Mouse (Mus musculus): ENCODE data around the gene Hcrtr1. TPM values are rescaled to one million over a fixed set of nuclear protein-coding genes. Genes with fewer than 3 reads are reported as not detected.

Gene Hcrtr1
- not detected in 2 replicates for polyA plus RNA-seq (2012)

DNA sequence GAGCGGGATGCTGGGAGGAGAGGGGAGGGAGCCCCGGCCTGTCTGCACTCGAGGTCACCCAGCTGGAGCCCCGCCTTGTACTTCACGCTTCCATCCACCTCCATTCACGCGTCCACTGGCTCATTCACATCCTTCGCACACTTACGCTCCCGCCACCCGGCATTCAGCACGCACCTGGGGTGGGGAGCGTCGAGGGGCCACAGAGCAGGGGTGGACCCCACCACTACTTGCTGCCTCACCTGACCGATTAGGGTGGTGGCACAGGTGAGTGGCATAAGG, at the start of gene Hcrtr1:
Hcrtr1 (minus strand) TSS at position 146 of the 279 bp plus-strand sequence.

DNA sequence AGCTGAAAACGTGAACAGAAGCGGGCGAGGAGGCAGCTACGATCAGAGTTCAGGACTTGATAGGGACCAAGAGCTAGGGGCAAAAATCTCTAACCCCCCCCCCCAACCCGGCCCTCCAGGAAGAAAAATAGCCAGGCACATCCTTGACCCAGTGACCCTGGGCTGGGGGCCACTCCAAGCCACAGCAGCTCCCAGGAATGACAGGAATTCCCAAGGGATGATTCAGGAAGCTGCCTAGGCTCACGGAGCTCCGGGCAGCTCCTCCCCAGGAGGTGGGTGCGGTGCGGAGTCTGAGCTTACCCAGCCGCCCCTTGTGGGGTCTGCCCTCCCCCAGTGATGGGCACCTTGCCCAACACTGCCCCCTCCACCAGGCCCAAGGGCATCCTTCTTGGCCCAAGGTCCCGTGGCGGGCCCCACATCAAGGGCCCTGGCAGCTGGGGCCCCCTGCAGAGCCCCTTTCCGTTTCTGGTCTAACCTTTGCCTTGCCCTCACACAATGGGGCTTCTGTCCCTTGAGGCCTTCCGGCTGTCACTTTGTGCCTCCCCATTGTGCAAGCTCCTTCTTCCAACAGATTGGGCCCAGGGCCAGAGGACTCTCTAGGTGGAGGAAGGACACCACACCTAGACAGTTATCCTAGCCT, 36.0 kb upstream of the Hcrtr1 start, which contains the start of gene Tinagl1:
Tinagl1 (minus strand) TSS at position 51 of the 640 bp plus-strand sequence.

DNA sequence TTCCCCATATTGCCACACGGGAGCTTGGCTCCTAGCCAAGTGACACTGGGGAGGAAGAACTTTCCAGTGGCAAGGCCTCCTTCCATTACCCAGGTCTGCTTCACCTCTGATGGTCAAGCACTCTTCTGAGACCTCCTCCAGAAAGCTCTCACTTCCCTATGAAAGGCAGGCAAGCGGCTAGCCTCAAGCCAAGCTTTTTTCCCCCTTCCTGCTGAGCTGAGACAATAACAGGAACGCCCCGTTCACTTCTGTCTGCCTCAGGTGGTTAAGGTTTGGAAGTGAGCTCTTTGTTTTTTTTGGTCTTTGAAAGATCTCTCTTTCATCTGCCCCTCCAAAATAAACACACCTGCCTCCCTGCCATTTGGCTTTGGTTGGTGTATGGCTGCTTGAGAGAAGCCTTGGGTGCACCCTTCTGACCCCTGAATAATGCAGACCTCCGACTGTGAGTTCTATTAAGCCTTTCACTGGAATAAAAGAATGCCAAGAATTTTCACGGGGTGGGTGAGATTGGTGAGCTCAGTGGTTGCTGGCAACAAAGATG, 37.0 kb downstream of the Hcrtr1 start, which contains the start of gene Pef1:
Pef1 (plus strand) TSS at position 448 of the 541 bp plus-strand sequence.

Other genes with a start within 250 kb of the Hcrtr1 start
- 0.63 and 0.65 TPM in 2 replicates for gene Spocd1, start 210.1 kb downstream of the Hcrtr1 start, polyA plus RNA-seq (2012)
- gene Adgrb2, start 154.5 kb downstream of the Hcrtr1 start, polyA plus RNA-seq (2012) = 2.0 and 2.4 TPM in 2 replicates
- 4.6 and 11.7 TPM in 2 replicates for gene Col16a1, start 91.5 kb downstream of the Hcrtr1 start, polyA plus RNA-seq (2012)
- gene Pef1, start 36.8 kb downstream of the Hcrtr1 start, polyA plus RNA-seq (2012) = 11.3 and 16.3 TPM in 2 replicates
- 8.4 and 8.8 TPM in 2 replicates for gene Tinagl1, start 35.8 kb upstream of the Hcrtr1 start, polyA plus RNA-seq (2012)
- not detected in 2 replicates for gene Gm853, start 83.0 kb upstream of the Hcrtr1 start, polyA plus RNA-seq (2012)
- gene Serinc2, start 139.8 kb upstream of the Hcrtr1 start, polyA plus RNA-seq (2012) = not detected in 2 replicates
- gene Fabp3, start 169.2 kb upstream of the Hcrtr1 start, polyA plus RNA-seq (2012) = not detected in 2 replicates
- gene Gm10570, start 169.3 kb upstream of the Hcrtr1 start, polyA plus RNA-seq (2012) = not detected in 2 replicates
- gene Zcchc17, start 220.6 kb upstream of the Hcrtr1 start, polyA plus RNA-seq (2012) = 12.5 and 12.6 TPM in 2 replicates
- gene Snrnp40, start 220.8 kb upstream of the Hcrtr1 start, polyA plus RNA-seq (2012) = 57.2 and 61.4 TPM in 2 replicates